Mouse (Mus musculus) MEL (cell line): ENCODE measurements at regions not wholly inside any gene's neighbourhood (a gene's known extent, or its start where the extent isn't known, plus 50 kb on each side); places are given as distances from the start of the nearest gene placed in this dataset.

ENCODE experiments used
- DNase-seq: peaks from one replicate; pipeline ENCODE4 v3.0.0; 2011; ENCODE audit warnings: low read depth, low spot score
- H3K27ac ChIP-seq: 2 replicates; pipeline ENCODE4 v1.5.1; 2012; ENCODE audit warnings: low read depth, mild to moderate bottlenecking, control low read depth, low read length, moderate library complexity; ENCODE audit not compliant: control insufficient read depth
- H3K27me3 ChIP-seq, 2 experiments: fragments of 150-350 bp in 1 of 2; sonication (generic) in 1 of 2; 2 replicates each; pipeline ENCODE4 v1.6.1; 2012; ENCODE audit warnings: low read length in 2 of 2, mild to moderate bottlenecking in 2 of 2, improper control_type of control experiment in 1 of 2, moderate library complexity in 1 of 2; ENCODE audit not compliant: insufficient read depth in 2 of 2, control insufficient read depth in 1 of 2
- H3K36me3 ChIP-seq, 2 experiments: 2 replicates each; pipeline ENCODE4 v1.6.1; 2012 to 2014; ENCODE audit warnings: low read length in 2 of 2, improper control_type of control experiment in 1 of 2, inconsistent platforms in 1 of 2, mild to moderate bottlenecking in 1 of 2; ENCODE audit not compliant: insufficient read depth in 2 of 2, control insufficient read depth in 1 of 2
- H3K4me1 ChIP-seq, 2 experiments: fragments of 150-350 bp in 1 of 2; sonication (generic) in 1 of 2; 2 replicates each; pipeline ENCODE4 v1.6.1; 2012; ENCODE audit warnings: low read length in 2 of 2, improper control_type of control experiment in 1 of 2, mild to moderate bottlenecking in 1 of 2; ENCODE audit not compliant: insufficient read depth in 2 of 2, control insufficient read depth in 1 of 2
- H3K4me3 ChIP-seq, 2 experiments: fragments of 150-350 bp in 1 of 2; sonication (generic) in 1 of 2; 2 replicates each; pipeline ENCODE4 v1.5.1; 2012; ENCODE audit warnings: low read depth in 2 of 2, low read length in 2 of 2, mild to moderate bottlenecking in 2 of 2, moderate library complexity in 2 of 2, control low read depth in 1 of 2, improper control_type of control experiment in 1 of 2; ENCODE audit not compliant: control insufficient read depth in 1 of 2, insufficient read depth in 1 of 2
- H3K79me2 ChIP-seq: 2 replicates; pipeline ENCODE4 v1.6.1; 2012; ENCODE audit warnings: mild to moderate bottlenecking, low read length, moderate library complexity; ENCODE audit not compliant: control insufficient read depth, poor library complexity, insufficient read depth
- H3K9ac ChIP-seq: 2 replicates; pipeline ENCODE4 v1.6.1; 2012; ENCODE audit warnings: low read depth, mild to moderate bottlenecking, control low read depth, low read length, moderate library complexity; ENCODE audit not compliant: control insufficient read depth, poor library complexity, severe bottlenecking
- H3K9me3 ChIP-seq: fragments of 150-350 bp; sonication (generic); replicated peaks from 2 replicates; pipeline ENCODE4 v1.6.1; 2012; ENCODE audit warnings: mild to moderate bottlenecking, low read length, improper control_type of control experiment, moderate library complexity; ENCODE audit not compliant: insufficient read depth
- BHLHE40 ChIP-seq: IDR thresholded peaks from 2 replicates; pipeline ENCODE4 v1.6.1; 2012; ENCODE audit warnings: low read depth, mild to moderate bottlenecking, inconsistent platforms, low read length, improper control_type of control experiment, borderline replicate concordance
- CHD2 ChIP-seq: IDR thresholded peaks from 2 replicates; pipeline ENCODE4 v1.6.1; 2011; ENCODE audit warnings: low read length, improper control_type of control experiment
- CTCF ChIP-seq, 3 experiments: IDR thresholded peaks in 2 of 3; conservative IDR thresholded peaks in 1 of 3; 2 replicates each; pipeline ENCODE4 v1.5.1; 2011 to 2012; ENCODE audit warnings: low read length in 3 of 3, low read depth in 2 of 3, mild to moderate bottlenecking in 2 of 3, improper control_type of control experiment in 1 of 3, inconsistent platforms in 1 of 3, mixed read lengths in 1 of 3, moderate library complexity in 1 of 3; ENCODE audit not compliant: control insufficient read depth in 1 of 3, insufficient read depth in 1 of 3, poor library complexity in 1 of 3, severe bottlenecking in 1 of 3
- EP300 ChIP-seq, 2 experiments: IDR thresholded peaks; 2 replicates each; pipeline ENCODE4 v1.6.1; 2011; ENCODE audit warnings: improper control_type of control experiment in 2 of 2, low read length in 2 of 2, low read depth in 1 of 2, mild to moderate bottlenecking in 1 of 2
- ETS1 ChIP-seq: IDR thresholded peaks from 2 replicates; pipeline ENCODE4 v1.6.1; 2012; ENCODE audit warnings: low read depth, mild to moderate bottlenecking, inconsistent platforms, low read length, improper control_type of control experiment, moderate library complexity
- GABPA ChIP-seq: IDR thresholded peaks from 2 replicates; pipeline ENCODE4 v1.6.1; 2012; ENCODE audit warnings: low read depth, mild to moderate bottlenecking, inconsistent platforms, low read length, improper control_type of control experiment, moderate library complexity
- GATA1 ChIP-seq: IDR thresholded peaks from 2 replicates; pipeline ENCODE4 v1.6.1; 2011; ENCODE audit warnings: low read depth, low read length, improper control_type of control experiment
- HCFC1 ChIP-seq: IDR thresholded peaks from 2 replicates; pipeline ENCODE4 v1.6.1; 2012; ENCODE audit warnings: low read depth, mild to moderate bottlenecking, inconsistent platforms, low read length, improper control_type of control experiment, moderate library complexity
- JUND ChIP-seq: IDR thresholded peaks from 2 replicates; pipeline ENCODE4 v1.6.1; 2011; ENCODE audit warnings: low read depth, mild to moderate bottlenecking, improper control_type of control experiment, low read length
- MAFK ChIP-seq: IDR thresholded peaks from 2 replicates; pipeline ENCODE4 v1.6.1; 2011; ENCODE audit warnings: low read depth, mild to moderate bottlenecking, low read length, improper control_type of control experiment, borderline replicate concordance
- MAX ChIP-seq: IDR thresholded peaks from 2 replicates; pipeline ENCODE4 v1.6.1; 2011; ENCODE audit warnings: low read length, improper control_type of control experiment
- MXI1 ChIP-seq: IDR thresholded peaks from 2 replicates; pipeline ENCODE4 v1.6.1; 2011; ENCODE audit warnings: mild to moderate bottlenecking, low read depth, low read length, improper control_type of control experiment
- MYB ChIP-seq: IDR thresholded peaks from 2 replicates; pipeline ENCODE4 v1.6.1; 2011; ENCODE audit warnings: mild to moderate bottlenecking, low read depth, low read length, improper control_type of control experiment
- MYC ChIP-seq: IDR thresholded peaks from 2 replicates; pipeline ENCODE4 v1.6.1; 2011; ENCODE audit warnings: low read depth, mild to moderate bottlenecking, low read length, improper control_type of control experiment, moderate library complexity
- POLR2A ChIP-seq, 2 experiments: IDR thresholded peaks; 2 replicates each; pipeline ENCODE4 v1.6.1; 2011 to 2012; ENCODE audit warnings: low read length in 2 of 2, mild to moderate bottlenecking in 2 of 2, control low read depth in 1 of 2, improper control_type of control experiment in 1 of 2, low read depth in 1 of 2, moderate library complexity in 1 of 2; ENCODE audit not compliant: control insufficient read depth in 1 of 2, insufficient read depth in 1 of 2, poor library complexity in 1 of 2
- POLR2AphosphoS5 ChIP-seq: IDR thresholded peaks from 2 replicates; pipeline ENCODE4 v1.6.1; 2012; ENCODE audit warnings: low read depth, borderline replicate concordance, mild to moderate bottlenecking, inconsistent platforms, low read length, moderate library complexity, mixed read lengths
- RAD21 ChIP-seq: IDR thresholded peaks from 2 replicates; pipeline ENCODE4 v1.6.1; 2011; ENCODE audit warnings: mild to moderate bottlenecking, low read depth, low read length, improper control_type of control experiment
- SIN3A ChIP-seq: IDR thresholded peaks from 2 replicates; pipeline ENCODE4 v1.6.1; 2012; ENCODE audit warnings: low read length, improper control_type of control experiment, inconsistent platforms
- SMC3 ChIP-seq: IDR thresholded peaks from 2 replicates; pipeline ENCODE4 v1.6.1; 2011; ENCODE audit warnings: low read depth, low read length, improper control_type of control experiment
- TAL1 ChIP-seq: IDR thresholded peaks from 2 replicates; pipeline ENCODE4 v1.6.1; 2012; ENCODE audit warnings: mild to moderate bottlenecking, inconsistent platforms, low read length, moderate library complexity, mixed read lengths
- TCF12 ChIP-seq: IDR thresholded peaks from 2 replicates; pipeline ENCODE4 v1.6.1; 2014; ENCODE audit warnings: low read depth, mild to moderate bottlenecking, inconsistent platforms, low read length, improper control_type of control experiment, moderate library complexity
- UBTF ChIP-seq: IDR thresholded peaks from 2 replicates; pipeline ENCODE4 v1.6.1; 2012; ENCODE audit warnings: low read depth, mild to moderate bottlenecking, inconsistent platforms, low read length, improper control_type of control experiment, moderate library complexity, borderline replicate concordance; ENCODE audit not compliant: insufficient read depth
- USF2 ChIP-seq, 2 experiments: IDR thresholded peaks; 2 replicates each; pipeline ENCODE4 v1.6.1; 2011 to 2012; ENCODE audit warnings: improper control_type of control experiment in 2 of 2, low read length in 2 of 2, borderline replicate concordance in 1 of 2, inconsistent platforms in 1 of 2, low read depth in 1 of 2, mild to moderate bottlenecking in 1 of 2; ENCODE audit not compliant: insufficient read depth in 1 of 2
- ZC3H11A ChIP-seq: IDR thresholded peaks from 2 replicates; pipeline ENCODE4 v1.6.1; 2012; ENCODE audit warnings: low read depth, mild to moderate bottlenecking, inconsistent platforms, low read length, improper control_type of control experiment
- ZKSCAN1 ChIP-seq: IDR thresholded peaks from 2 replicates; pipeline ENCODE4 v1.6.1; 2012; ENCODE audit warnings: low read depth, mild to moderate bottlenecking, inconsistent platforms, low read length, improper control_type of control experiment, moderate library complexity

DNA sequence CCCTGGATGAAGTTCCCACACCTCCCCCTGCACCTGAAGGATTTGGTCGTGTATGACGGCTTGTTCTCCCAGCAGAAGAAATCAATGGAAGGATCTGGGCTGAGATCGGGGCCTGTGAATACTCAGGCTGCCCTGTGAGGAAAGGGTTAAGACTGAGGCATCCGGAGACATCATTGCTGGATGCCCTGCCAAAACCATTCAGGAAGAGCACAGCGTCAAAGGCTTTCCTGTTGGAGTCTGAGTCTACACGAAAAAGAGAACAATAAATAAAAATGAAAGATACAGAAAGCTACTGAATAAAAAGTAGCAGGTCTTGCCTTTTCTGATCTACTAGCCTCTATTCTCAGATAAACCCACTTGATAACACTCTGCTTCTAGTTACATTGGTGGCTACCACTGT, 248.4 kb downstream of the Rps29 start:
- Histone ChIP-seq H3K4me3 (no peak overlapping the region), H3K27me3 (no peaks in the 10 kb centered on the region; a peak in 1 of 4 replicates), H3K9me3 (no peaks in the 10 kb centered on the region), H3K27ac (no peak overlapping the region), H3K4me1 (no peaks in the 10 kb centered on the region), H3K79me2 (no peaks in the 10 kb centered on the region), H3K9ac (no peak overlapping the region), H3K36me3 (no peaks in the 10 kb centered on the region)
- TF ChIP-seq MAFK (no peak), ZC3H11A (no peak), GATA1 (no peak), JUND (no peak), ZKSCAN1 (no peak), MAX (no peak), POLR2AphosphoS5 (no peak), TCF12 (no peak), MYB (no peak), SIN3A (no peak), MXI1 (no peak), HCFC1 (no peak), UBTF (no peak), POLR2A (IDR thresholded peaks at IDR 0.05; ENCODE audit: control insufficient read depth in 1 of 2, insufficient read depth in 1 of 2, low read depth in 1 of 2, low read length in 2 of 2, poor library complexity in 1 of 2) (no peak), RAD21 (no peak)
- DNase-seq = no peak

DNA sequence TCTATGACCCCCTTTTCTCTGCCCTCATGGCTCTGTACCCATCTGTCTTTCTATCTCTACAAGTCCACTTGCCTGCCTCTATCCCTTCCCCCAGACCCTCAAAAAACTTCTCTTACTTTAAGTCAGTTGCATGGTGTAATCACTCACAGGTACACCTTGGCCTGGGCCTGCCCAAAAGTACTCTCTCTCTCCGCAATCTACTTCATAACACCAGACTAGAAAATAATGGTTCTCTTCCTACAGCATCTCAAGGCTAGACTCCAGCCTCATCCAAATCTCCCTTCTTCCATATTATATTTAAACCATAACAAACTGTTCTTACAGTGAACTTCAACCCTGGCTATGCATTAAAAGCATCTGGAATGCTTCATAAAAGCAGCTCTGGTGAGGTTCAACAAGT, 254.2 kb downstream of the Rps29 start:
- H3K9ac ChIP-seq = no peak overlapping the region
- no peak overlapping the region for H3K27ac ChIP-seq
- H3K9me3 ChIP-seq = no peaks in the 10 kb centered on the region
- no peaks in the 10 kb centered on the region for H3K4me1 ChIP-seq
- no peak overlapping the region for H3K4me3 ChIP-seq
- no peaks in the 10 kb centered on the region for H3K36me3 ChIP-seq
- no peak for TF ChIP-seq GATA1
- TF ChIP-seq BHLHE40 = no peak
- TF ChIP-seq USF2 (IDR thresholded peaks at IDR 0.05; ENCODE audit: borderline replicate concordance in 1 of 2, insufficient read depth in 1 of 2, low read depth in 1 of 2, low read length in 2 of 2) = no peak
- no peak for TF ChIP-seq SIN3A
- TF ChIP-seq MAFK = no peak
- TF ChIP-seq CTCF (IDR thresholded peaks at IDR 0.05 in 2 of 3, conservative IDR thresholded peaks at IDR 0.05 in 1 of 3; ENCODE audit: control insufficient read depth in 1 of 3, insufficient read depth in 1 of 3, low read depth in 2 of 3, low read length in 3 of 3, poor library complexity in 1 of 3, severe bottlenecking in 1 of 3) = no peak
- no peak for TF ChIP-seq TAL1
- TF ChIP-seq GABPA = no peak
- TF ChIP-seq POLR2A (IDR thresholded peaks at IDR 0.05; ENCODE audit: control insufficient read depth in 1 of 2, insufficient read depth in 1 of 2, low read depth in 1 of 2, low read length in 2 of 2, poor library complexity in 1 of 2) = no peak
- no peak for TF ChIP-seq MXI1
- no peak for TF ChIP-seq EP300 (IDR thresholded peaks at IDR 0.05; ENCODE audit: low read depth in 1 of 2, low read length in 2 of 2)
- TF ChIP-seq CHD2 = no peak
- no peak for TF ChIP-seq SMC3
- no peak for TF ChIP-seq MYC
- no peak for TF ChIP-seq MYB
- no peak for TF ChIP-seq ZC3H11A
- no peak for TF ChIP-seq POLR2AphosphoS5
- no peak for TF ChIP-seq ETS1
- no peaks in the 10 kb centered on the region; a peak in 1 of 4 replicates for H3K27me3 ChIP-seq
- no peak for DNase-seq
- H3K79me2 ChIP-seq = no peaks in the 10 kb centered on the region
